Mouse (Mus musculus): Measurements from ENCODE around the gene St8sia1.
"Not testable (repeated sequence)": the region's sequence is repeated elsewhere in the genome, so short reads cannot be mapped to it uniquely, and the experiment has no call there.

Gene St8sia1

GRCm38 (mm10) chr6:142964076-142964530, at the start of gene St8sia1:
Gene St8sia1, minus strand, starts transcription at chr6:142964452.
- DNase-seq = peak; percentile 78 to 87

- DNase-seq = no peak
These were observed 48.4 kb upstream of the St8sia1 start for GRCm38 (mm10) chr6:143012513-143013215.

DNA sequence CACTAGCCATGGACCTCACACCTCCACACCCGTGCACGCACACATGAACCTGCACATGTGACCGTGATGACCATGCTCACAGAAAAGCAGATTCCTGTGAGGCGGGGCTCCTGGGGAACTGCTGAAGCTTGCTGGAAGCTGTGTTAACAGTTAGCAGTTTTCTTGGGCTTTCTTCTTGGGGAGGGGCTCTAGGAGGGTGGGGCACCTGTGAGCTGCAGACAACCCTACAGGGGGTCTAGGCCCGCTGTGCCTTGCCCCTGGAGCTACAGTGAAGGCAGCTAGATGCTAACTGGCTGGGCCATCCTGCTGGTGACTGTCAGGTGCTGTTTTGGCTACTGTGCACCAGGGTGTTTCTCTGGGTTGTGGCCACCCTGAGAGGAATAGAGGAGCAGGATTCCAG, 44.6 kb upstream of the St8sia1 start:
- no peak for DNase-seq

DNA sequence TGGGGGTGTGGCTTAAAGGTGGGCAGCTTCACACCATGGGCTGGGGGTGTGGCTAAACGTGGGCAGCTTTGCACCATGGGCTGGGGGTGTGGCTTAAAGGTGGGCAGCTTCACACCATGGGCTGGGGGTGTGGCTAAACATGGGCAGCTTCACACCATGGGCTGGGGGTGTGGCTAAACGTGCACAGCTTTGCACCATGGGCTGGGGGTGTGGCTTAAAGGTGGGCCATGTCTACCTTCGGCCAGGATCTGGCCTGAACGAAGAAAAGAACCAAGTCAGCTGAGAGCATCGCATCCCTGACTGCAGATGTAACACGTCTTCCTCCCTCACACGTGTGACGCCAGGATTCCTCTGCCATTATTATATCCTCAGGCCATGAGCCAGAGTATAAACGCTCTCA, 41.0 kb upstream of the St8sia1 start:
- not testable (repeated sequence) for DNase-seq

DNA sequence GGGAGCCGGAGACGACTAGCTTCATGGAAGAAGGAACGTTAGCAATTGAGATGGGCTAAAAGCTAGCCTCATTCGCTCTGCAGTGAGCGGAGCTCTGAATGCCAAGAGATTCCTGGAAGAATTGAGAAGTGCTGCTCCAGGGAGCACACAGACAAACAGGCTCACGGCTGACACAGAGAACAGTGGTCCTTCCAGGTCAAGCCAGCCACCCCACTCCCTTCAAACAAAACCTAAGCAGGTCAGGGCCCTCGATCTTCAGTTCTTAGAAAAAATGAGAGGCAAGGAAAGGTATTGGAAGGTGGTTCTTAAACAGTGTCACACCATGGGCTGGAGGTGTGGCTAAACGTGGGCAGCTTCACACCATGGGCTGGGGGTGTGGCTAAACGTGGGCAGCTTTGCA, 40.5 kb upstream of the St8sia1 start:
- DNase-seq = no peak

GRCm38 (mm10) chr6:142998221-142998999, 34.2 kb upstream of the St8sia1 start:
- no peak for DNase-seq

DNA sequence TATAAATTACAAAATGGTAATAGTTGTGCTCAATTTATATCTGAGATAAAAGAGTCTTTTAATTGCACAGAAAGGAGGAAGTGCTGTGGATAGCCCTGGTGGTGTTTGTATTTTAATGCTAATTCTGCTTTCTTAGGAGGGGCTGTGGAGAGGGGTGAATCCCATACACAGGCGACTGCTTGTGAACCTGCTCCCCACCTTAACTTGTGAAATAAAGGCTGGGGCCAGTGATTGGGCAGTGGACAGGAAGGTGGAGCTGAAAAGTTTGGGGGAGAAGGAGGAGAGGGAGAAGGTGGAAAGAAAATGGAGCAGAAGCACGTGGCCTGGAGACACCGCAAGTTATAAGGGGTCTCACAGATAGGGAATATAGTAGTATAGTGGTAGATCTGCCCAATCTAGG, 32.6 kb upstream of the St8sia1 start:
- DNase-seq = no peak

DNA sequence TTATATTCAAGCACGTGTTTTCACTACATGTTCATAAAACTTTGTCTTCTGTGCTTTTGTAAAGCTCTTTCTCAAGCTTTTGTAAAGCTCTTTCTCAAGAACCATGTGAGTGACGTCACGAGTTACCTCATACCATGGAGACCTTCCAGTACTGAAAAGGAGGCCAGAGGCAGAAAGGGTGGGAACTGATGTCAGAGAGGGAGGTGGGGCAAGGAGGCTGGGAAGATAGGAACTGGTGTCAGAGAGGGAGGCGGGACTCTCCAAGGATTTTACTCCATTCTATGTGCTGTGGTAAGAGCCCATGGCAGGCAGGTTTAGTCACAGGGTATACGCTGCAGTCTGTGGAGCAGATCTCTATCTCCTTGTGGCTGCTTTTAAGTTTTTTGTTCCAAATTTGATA, 31.3 kb upstream of the St8sia1 start:
- no peak for DNase-seq

- no peak for DNase-seq
These were observed 30.6 kb upstream of the St8sia1 start for GRCm38 (mm10) chr6:142994821-142995220.

- no peak for DNase-seq
These were observed 29.8 kb upstream of the St8sia1 start for GRCm38 (mm10) chr6:142993705-142994698.

GRCm38 (mm10) chr6:142992971-142993370, 28.7 kb upstream of the St8sia1 start:
- DNase-seq = no peak

DNA sequence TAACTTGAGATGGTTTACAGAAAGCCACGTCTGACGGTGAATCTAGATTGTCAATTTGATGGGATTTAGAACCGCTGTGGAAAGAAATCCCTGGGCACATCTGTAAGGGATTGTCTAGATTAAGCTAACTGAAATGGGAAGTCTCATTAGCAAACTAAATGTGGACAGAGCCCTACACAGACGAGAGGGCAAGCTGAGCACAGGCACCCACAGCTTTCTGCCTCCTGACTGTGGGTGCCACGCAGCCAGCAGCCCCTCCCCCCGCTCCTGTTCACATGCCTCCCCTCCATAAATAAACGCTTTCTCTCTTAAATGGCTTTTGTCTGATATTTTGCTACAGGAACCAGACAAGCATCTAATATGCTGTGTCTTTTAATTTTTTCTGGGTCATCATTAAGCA, 27.8 kb upstream of the St8sia1 start:
- DNase-seq = no peak

DNA sequence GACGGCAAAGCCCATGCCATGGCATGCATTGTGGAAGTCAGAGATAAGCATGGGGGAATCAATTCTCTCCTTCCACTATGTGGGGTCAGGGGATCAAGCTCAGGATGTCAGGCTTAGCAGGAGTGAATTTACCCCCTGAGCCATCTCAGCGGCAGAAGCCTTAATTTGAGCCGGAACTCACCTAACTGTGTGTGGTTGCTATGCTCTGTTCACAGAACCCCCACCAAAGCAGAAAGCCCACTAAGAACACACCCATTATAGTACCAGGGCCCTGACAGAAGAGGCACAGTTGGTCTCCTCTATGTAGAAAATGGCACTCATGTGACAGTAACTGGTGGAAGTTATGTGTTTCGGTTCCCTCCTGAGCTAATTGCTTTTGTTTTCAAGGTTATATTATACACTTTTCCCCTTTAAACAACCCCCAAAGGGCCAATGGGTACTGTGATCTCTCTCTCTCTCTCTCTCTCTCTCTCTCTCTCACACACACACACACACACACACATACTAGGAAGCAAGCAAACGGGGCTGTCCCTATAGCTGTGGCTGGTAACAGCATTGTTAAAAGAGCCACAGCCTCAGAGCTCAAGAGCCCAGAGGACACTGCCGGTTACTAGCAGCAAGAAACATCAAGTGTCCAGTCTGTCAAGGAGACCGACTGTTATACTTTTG, 27.3 kb upstream of the St8sia1 start:
- no peak for DNase-seq

- no peak for DNase-seq
These were observed 26.3 kb upstream of the St8sia1 start for GRCm38 (mm10) chr6:142990516-142990915.

DNA sequence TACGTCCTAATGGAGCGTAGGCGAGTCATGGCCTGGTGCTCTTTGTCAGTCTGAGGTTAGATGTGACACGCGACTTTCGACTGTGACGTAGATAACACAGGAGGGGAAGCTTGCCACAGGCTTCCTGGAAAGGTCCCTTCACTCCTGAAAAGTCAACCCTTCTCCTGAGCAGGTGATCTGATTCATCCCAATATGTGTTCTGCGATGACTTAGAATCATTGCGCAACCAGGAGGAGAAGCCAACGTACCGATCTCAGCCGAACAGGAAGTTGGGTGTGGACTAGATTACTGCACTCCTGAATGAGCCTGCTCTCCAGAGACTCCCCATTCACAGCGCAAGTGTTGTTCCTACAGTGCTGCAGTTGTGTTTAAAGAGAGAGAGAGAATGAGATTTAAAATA, 25.2 kb upstream of the St8sia1 start:
- no peak for DNase-seq

DNA sequence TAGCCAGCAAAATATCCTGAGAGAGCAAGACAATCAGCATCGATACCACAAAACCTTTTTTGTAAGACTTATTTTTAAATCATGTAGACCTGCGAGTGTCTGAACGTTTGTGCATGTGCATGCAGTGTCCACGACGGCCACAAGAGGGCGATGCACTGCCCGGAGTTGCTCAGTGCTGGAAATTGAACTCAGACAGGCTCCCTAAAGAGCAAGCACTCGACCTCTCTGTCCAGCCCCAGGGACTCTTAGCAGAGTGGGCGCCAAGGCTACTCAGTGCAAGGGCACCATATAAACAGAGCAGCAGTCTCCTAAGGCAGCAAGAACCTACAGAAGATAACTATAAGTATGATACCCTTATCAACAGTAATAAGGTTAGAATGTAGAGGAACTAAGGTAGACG, 24.5 kb upstream of the St8sia1 start:
- peak; percentile 60 to 71 for DNase-seq

DNA sequence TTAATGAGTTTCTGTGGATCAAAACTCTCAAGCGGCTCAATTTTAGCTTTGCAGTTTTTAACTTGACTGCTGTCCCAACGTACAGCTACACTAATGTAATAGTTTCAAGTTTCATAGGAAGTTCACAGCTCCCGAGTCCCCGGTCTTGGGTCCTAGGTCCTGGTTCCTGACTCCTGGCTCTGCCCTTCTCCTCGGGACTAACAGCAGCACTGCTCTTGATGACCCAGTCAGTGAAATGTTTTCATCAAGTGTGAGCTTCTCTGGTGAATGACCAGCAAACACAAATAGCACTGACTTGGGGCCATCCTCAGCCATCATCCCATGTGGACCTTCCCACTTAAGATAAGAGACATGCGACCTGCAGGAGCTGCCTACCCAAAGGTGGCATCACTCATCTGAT, 24.0 kb upstream of the St8sia1 start:
- DNase-seq = no peak

- no peak for DNase-seq
These were observed 23.4 kb upstream of the St8sia1 start for GRCm38 (mm10) chr6:142987616-142988015.

DNA sequence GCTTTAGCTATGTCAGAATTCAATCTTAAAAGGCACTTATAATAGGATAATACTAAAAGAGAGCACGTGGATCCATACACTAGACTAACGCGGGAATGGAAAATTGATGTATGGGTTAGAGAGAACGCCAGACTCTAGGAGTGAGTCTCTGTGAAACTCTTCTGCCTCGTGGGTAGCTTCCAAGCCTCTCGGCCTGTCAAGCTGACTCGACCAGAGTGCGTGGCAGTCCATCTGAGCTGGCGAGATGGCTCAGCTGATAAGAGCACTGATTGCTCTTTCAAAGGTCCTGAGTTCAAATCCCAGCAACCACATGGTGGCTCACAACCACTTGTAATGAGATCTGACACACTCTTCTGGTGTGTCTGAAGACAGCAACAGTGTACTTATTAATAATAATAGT, 22.5 kb upstream of the St8sia1 start:
- not testable (repeated sequence) for DNase-seq

GRCm38 (mm10) chr6:142985561-142986238, 21.4 kb upstream of the St8sia1 start:
- not testable (repeated sequence) for DNase-seq

Data from cerebellum, adult 18-20 months (tissue).